Mouse (Mus musculus) thymus, postnatal 0 days (tissue): Measurements from ENCODE around the gene Opcml. TPM values are rescaled to one million over a fixed set of nuclear protein-coding genes. Genes with fewer than 3 reads are reported as not detected.

Experiments
- DNase-seq: peaks from one replicate; pipeline ENCODE4 v3.0.0-alpha.2; 2015; ENCODE audit warnings: low spot score
- polyA plus RNA-seq: library from polyadenylated mRNA; unstranded; fragments of >200 nt; fragmentation: Nextera tagmentation; extraction: Ambion mirVana; gene quantifications from 2 replicates; pipeline ENCODE4 v1.2.1, GENCODE M21; 2015

Opcml gene
- polyA plus RNA-seq, 1 experiment from 2014 or later = 10.8 TPM

- DNase-seq = no peak
Measured at GRCm38 (mm10) chr9:28499841-28500794, 709.5 kb downstream of the Opcml start.

GRCm38 (mm10) chr9:28513905-28514304, 723.3 kb downstream of the Opcml start:
- DNase-seq = no peak

GRCm38 (mm10) chr9:28533191-28533590, 742.6 kb downstream of the Opcml start:
- no peak for DNase-seq

- DNase-seq = no peak
Measured at GRCm38 (mm10) chr9:28535006-28535405, 744.4 kb downstream of the Opcml start.

GRCm38 (mm10) chr9:28536637-28537036, 746.1 kb downstream of the Opcml start:
- DNase-seq = no peak

GRCm38 (mm10) chr9:28548189-28548588, 757.6 kb downstream of the Opcml start:
- DNase-seq = no peak

- DNase-seq = no peak
Measured at GRCm38 (mm10) chr9:28552387-28553182, 762.0 kb downstream of the Opcml start.

GRCm38 (mm10) chr9:28558628-28559027, 768.1 kb downstream of the Opcml start:
- DNase-seq = no peak

- DNase-seq = no peak
Measured at GRCm38 (mm10) chr9:28561761-28562160, 771.2 kb downstream of the Opcml start.

GRCm38 (mm10) chr9:28563066-28563683, 772.6 kb downstream of the Opcml start:
- DNase-seq = no peak

- DNase-seq = no peak
Measured at GRCm38 (mm10) chr9:28569041-28569522, 778.5 kb downstream of the Opcml start.

- DNase-seq = no peak
Measured at GRCm38 (mm10) chr9:28569776-28570175, 779.2 kb downstream of the Opcml start.

GRCm38 (mm10) chr9:28571682-28572081, 781.1 kb downstream of the Opcml start:
- no peak for DNase-seq

- DNase-seq = no peak
Measured at GRCm38 (mm10) chr9:28572136-28572774, 781.7 kb downstream of the Opcml start.

- DNase-seq = no peak
Measured at GRCm38 (mm10) chr9:28578730-28579129, 788.2 kb downstream of the Opcml start.

- no peak for DNase-seq
Measured at GRCm38 (mm10) chr9:28587253-28587652, 796.7 kb downstream of the Opcml start.

GRCm38 (mm10) chr9:28587857-28588388, 797.3 kb downstream of the Opcml start:
- no peak for DNase-seq

GRCm38 (mm10) chr9:28588488-28588887, 797.9 kb downstream of the Opcml start:
- no peak for DNase-seq

- no peak for DNase-seq
Measured at GRCm38 (mm10) chr9:28592208-28592607, 801.6 kb downstream of the Opcml start.

GRCm38 (mm10) chr9:28595062-28595461, 804.5 kb downstream of the Opcml start:
- no peak for DNase-seq

- no peak for DNase-seq
Measured at GRCm38 (mm10) chr9:28605561-28605960, 815.0 kb downstream of the Opcml start.
